Mouse (Mus musculus): ENCODE measurements around the gene Kcnip3.

The Kcnip3 gene

DNA sequence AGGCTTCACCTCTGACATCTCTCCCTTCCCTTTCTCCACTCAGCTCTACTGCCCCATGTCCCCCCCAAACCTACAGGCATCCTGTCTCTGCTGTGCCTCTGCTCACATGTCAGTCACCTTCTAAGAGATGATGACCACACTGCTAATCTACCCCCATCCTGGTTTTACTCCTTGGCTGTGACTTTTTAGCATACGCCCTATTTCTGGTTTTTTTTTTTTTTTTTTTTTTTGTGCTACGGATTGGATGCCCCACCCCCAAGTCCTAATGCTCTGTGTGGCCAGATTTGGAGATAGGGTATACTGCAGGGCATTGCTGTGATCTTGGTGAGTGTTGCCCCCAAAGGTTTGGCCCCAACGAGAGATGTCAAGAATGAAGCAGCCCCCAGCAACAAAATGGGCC lies 49.6 kb downstream of the Kcnip3 start:
- intact Hi-C loops (cut with DNase I), result no loop called here

DNA sequence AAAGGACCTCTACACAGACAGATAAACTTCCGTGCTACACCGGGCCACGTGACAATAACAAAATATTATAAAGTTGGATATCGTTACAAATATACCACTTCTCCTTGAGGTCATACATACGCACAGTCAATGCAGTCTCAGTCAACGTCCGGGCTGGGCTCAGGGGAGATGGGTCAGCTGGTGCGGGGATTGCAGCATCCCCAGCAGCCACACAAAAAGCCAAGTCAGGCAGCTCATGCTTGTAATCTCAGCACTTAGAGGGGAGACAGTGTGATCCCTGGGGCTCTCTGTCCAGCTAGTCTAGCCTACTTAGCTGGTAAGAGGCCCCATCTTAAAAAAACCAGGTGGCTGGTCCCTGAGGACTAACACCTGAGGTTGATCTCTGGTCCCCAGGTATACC lies 50.6 kb downstream of the Kcnip3 start:
- intact Hi-C loops (cut with DNase I), result no loop called here

- intact Hi-C loops (cut with DNase I), result no loop called here
These were observed 51.2 kb downstream of the Kcnip3 start for GRCm38 (mm10) chr2:127470661-127471060.

- intact Hi-C loops (cut with DNase I), result no loop called here
These were observed 51.7 kb downstream of the Kcnip3 start for GRCm38 (mm10) chr2:127470183-127470582.

DNA sequence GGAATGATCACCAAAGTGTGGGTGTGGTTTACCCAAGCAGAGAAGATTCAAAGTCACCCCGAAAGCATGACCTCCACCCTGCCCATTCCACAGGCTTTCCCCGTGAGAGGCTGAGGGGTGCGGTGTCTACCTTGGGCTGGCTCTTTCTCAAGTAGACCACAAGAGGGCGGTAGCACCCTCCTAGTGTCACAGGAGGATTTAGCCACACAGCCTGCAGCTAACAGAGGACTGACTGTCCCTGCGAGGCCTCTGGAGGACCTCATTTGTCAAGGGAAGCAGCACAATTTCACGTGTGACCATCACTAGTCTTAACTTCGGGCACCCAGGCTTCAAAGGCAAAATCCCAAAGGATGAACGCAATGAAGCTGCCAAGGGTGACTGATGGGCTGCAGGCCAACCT lies 59.6 kb downstream of the Kcnip3 start:
- intact Hi-C loops (cut with DNase I), result loop anchor here (1.0 kb wide), 2 partner anchors 39 to 97 kb away; no protein-coding TSS in a partner anchor

DNA sequence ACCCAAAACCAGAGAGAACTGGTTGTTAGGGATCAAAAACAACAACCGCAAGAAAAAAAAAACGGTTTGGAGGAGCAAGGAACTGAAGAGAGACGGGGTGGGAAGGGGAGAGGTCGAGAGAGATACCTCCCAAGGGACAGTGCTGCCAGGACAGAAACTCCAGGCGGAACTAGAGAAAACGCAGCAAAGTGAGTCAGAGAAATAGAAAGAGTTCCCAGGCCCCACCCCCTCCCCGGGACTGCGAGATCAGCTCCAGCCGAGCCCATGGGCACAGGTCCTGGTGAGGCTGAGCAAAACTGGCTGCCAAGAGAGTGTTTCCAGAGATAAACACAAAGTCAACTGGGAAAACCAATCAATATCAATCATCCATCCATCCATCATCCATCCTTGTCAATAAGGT lies 60.5 kb downstream of the Kcnip3 start:
- intact Hi-C loops (cut with DNase I), result no loop called here

- intact Hi-C loops (cut with DNase I), result no loop called here
These were observed 62.6 kb downstream of the Kcnip3 start for GRCm38 (mm10) chr2:127459341-127459740.

GRCm38 (mm10) chr2:127453764-127454163 lies 68.1 kb downstream of the Kcnip3 start:
- intact Hi-C loops (cut with DNase I), result no loop called here

GRCm38 (mm10) chr2:127453141-127453540 lies 68.8 kb downstream of the Kcnip3 start:
- intact Hi-C loops (cut with DNase I), result no loop called here

DNA sequence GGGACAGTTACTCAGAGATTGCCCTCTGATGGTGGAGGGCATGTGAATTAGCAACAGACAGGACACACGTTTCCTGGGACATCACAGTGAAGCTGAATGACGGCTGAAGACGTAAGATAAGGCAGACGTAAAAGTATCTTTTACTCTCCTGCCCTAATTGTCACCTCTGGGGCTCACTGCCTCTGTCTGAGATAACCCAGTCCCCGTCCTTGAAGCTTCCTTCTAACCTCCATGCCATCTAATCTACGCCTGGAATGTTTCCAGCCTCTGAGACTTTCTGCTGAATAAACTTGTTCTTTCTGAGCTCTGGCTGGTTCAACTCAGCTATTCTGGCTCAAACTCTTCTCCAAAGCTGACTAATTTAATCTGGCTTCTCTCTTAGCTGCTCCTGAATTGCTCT lies 70.1 kb downstream of the Kcnip3 start:
- intact Hi-C loops (cut with DNase I), result no loop called here

DNA sequence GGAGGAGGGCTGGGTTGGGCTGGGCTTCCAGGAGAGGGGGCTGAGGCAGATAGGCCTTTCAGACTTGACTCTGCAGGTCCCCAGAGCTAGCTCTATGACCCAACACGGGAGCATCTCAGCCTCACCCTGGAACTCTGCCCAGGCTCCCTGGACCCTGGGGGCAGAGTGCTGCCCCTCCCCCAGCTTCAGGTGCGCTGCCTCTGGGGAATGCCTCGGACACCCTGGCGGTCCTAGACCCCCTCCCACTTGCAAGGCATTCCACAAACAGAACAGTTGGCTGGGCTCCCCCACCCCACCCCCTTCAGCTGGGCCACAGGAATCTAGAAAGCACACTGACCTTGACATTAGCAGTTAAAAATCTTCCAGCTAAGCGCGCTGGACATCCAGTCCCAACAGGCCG lies 72.2 kb downstream of the Kcnip3 start:
- intact Hi-C loops (cut with DNase I), result no loop called here

DNA sequence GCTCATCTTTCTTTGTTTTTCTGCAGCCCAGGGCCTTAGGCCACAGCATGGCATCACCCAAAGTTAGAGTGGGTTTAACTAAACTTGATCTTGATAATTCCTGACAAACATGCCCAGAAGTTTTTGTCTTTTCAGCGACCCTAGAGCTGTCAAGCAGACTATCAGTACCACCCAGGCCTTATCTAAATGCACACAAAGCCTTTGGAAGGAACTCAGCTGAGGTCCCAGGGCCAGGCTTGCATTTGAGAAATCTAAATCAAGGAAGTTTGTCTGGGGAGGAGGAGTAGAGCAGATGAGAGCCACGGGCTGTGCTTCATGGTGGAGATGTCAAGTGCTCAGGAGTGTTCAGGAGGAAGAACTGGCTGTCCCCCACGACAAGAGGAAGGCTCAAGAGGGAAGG lies 75.0 kb downstream of the Kcnip3 start:
- intact Hi-C loops (cut with DNase I), result no loop called here

GRCm38 (mm10) chr2:127444055-127444789 lies 77.7 kb downstream of the Kcnip3 start, which contains the start of gene Fahd2a:
Gene Fahd2a (minus strand): TSS chr2:127444565.
- intact Hi-C loops (cut with DNase I), result no loop called here

- intact Hi-C loops (cut with DNase I), result no loop called here
These were observed 84.2 kb downstream of the Kcnip3 start for GRCm38 (mm10) chr2:127437697-127438096.

- intact Hi-C loops (cut with DNase I), result no loop called here
These were observed 86.3 kb downstream of the Kcnip3 start for GRCm38 (mm10) chr2:127435554-127435953.

GRCm38 (mm10) chr2:127435135-127435534 lies 86.8 kb downstream of the Kcnip3 start:
- intact Hi-C loops (cut with DNase I), result no loop called here

- intact Hi-C loops (cut with DNase I), result no loop called here
These were observed 88.2 kb downstream of the Kcnip3 start for GRCm38 (mm10) chr2:127433487-127434295.

DNA sequence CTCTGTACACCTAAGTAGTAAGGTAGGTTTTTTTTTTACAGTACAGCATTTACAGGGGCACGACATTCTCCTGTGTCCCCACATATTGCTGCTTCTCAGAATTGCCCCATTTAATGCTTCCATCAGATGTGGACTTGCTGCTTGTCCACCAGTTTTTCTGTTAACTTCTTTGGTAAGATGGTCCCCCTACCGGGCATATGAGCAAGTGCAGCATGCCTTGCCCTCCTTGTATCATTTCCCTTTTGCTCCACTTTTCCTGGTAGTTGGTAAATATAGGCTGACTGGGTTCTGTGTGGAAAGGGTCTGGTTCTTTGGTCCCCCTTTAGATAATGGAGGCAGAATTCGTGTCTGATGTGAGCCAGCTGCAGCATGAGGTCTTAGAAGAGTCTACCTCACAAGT lies 91.7 kb downstream of the Kcnip3 start:
- intact Hi-C loops (cut with DNase I), result loop anchor here (1.0 kb wide), 1 partner anchor 68 kb away; no protein-coding TSS in a partner anchor

- intact Hi-C loops (cut with DNase I), result no loop called here
These were observed 96.9 kb downstream of the Kcnip3 start, which contains the start of gene Gpat2 for GRCm38 (mm10) chr2:127424977-127425376. Gene Gpat2 (plus strand): TSS chr2:127425199.

DNA sequence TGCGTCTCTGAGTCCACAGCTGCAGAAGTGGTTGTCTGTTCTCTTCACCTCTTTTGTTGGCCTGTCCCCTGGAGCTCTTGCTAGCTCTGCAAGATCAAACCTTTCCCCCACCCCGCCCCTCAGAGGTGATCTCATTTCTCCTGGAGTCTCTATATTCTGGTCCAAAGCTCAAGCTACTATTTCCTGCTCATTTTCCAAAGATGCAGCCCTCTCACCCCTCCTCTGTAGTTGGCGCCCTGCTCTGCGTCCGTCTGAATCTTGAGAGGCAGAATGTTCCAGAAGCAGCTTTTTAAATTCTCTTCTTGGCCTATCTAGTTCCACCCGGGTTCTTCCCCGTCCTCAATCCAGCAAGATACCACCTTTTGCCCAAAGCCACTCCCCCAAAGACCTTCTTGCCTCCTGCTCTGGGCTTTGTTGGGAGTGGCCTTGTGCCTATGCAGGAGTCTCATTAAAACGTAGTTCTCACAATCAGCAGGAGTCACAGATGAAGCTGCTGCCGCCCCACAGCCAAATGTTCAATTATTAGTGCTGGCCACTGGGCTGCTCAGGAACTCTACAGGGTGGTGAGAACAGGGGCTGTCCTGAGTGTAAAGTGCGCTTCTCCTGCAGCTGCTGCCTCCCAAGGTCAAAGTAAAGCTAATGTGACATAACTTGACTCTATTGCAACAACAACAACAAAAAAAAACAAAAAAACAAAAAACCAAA lies 103.5 kb downstream of the Kcnip3 start:
- intact Hi-C loops (cut with DNase I), result no loop called here

GRCm38 (mm10) chr2:127416706-127417105 lies 105.2 kb downstream of the Kcnip3 start:
- intact Hi-C loops (cut with DNase I), result no loop called here

DNA sequence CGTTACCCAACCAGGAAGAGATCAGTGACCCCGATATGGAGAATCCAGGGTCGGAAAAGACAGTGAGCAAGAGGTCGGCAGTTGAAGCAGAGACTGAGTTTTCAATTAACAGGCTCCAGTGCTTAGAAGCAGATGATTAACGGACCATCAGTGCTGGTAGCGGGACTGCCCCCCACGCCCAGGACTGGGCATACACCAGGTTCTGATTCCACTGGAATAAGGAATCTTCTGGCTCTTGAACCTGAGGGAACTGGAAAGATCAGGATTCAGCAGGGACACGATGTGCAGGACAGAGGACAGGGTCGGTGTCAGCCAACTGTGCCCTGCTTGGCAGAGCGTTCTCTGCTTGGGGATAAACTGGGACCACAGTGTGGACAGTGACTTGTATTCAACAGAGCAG lies 106.1 kb downstream of the Kcnip3 start:
- intact Hi-C loops (cut with DNase I), result no loop called here

All from adrenal gland (tissue).